Mouse (Mus musculus): ENCODE results near the gene Klf1.
"Not testable (repeated sequence)": the region's sequence is repeated elsewhere in the genome, so short reads cannot be mapped to it uniquely, and the experiment has no call there.

Gene Klf1

DNA sequence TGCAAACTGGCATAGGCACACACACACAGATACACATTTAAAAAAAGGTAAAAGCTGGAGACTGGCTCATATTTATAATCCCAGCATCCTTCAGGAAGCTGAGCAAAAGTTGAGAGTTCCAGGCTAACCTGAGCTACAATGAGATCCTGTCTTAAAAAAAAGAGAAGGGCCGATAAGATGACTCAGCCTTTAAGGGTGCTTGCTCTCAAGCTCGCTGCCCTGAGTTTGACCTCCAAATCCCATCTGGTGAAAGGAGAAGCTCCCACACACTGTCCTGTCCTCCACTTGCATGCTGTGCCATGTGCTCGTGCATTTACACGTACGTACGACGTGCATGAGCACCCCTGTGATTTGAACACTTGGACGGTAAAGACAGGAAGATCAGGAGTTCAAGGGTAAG, 5.8 kb downstream of the Klf1 start:
- DNase-seq (ENCODE audit: low spot score): no peak

DNA sequence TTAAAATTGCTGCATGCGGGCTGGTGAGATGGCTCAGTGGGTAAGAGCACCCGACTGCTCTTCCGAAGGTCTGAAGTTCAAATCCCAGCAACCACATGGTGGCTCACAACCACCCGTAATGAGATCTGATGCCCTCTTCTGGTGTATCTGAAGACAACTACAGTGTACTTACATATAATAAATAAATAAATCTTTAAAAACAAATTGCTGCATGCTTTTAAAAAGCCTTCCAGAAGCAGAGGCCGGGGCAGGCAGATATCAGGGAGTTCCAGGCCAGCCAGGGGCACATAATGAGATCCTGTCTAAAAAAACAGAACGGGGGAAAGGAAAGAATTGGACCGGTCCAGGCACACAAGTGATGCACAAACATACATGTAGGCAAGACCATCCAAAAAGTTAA, 6.3 kb downstream of the Klf1 start:
- not testable (repeated sequence) for DNase-seq (ENCODE audit: low spot score)

DNA sequence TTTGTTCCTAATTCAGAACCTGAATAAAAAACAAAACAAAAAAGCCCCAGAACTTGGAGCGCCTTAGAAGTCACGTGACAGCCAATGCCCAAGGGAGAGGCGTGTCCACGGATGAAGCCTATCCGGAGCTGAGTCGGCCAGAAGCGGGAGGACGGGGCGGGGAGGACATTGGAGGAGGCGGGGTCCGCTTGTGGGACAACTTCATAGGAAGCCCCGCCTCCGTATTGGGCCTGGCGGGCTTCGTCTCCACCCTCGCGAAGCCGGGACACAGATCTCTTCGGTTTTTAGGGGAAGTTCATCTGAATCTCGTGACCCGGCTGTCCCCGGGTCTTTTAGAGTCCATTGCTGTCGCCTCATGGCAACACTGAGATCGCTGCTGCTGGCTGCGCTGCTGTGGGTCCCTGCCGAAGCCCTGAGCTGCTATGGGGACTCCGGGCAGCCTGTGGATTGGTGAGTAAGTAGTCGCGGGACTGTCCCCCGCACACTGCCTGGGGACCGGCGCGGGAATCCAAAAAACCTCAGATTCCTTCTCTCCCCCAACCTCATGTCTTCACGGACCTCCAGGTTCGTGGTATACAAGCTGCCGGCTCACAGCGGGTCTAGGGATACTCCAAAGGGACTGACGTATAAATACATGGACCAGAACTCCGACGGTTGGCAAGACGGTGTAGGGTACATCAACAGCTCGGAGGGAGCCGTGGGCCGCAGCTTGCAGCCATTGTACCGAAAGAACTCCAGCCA, 6.9 kb downstream of the Klf1 start, which contains the start of gene Dnase2a:
Dnase2a (plus strand) TSS at position 140 of the 741 bp plus-strand sequence.
- peak; percentile 92 for DNase-seq (ENCODE audit: low spot score)

DNA sequence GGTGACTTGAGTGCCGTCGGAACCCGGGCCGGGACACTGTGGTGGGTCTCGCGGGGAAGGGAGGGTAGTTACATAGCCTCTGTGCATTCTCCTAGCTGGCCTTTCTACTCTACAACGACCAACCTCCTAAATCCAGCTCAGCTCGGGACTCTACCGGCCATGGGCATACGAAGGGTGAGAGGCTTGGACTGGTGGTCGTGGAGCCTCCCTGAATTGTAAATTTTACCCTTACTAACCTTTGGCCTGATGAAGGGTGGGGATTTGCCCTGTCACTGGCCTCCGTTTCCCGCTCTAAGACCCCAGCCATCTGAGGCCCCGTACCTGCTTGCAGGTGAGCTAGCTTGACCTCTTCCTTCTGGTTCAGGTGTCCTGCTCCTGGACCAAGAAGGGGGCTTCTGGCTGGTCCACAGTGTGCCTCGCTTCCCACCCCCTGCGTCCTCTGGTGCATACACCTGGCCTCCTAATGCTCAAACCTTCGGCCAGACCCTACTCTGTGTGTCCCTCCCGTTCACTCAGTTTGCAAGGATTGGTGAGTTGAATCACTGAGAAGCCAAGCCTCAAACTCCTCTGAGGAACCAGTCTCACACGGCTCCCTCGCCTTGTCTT, 7.5 kb downstream of the Klf1 start:
- no peak for DNase-seq (ENCODE audit: low spot score)

DNA sequence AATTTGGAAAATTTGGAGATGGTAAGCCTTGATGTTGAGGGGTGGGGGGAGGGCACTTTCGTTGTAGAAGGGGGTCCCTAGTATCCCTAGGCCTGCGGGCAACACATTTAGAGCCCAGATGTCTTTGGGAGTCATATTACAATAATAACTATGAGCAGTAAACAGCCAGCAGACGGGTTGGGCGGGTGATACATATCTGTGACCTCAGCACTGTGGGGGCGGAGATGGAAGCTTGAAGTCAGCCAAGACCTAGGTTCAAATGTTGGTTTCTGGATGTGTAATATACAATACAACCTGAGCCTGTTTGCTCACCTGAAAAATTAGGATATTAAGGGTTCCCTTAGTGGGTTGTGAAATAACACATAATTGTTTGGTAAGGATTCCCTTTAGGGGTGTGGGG, 8.2 kb downstream of the Klf1 start:
- DNase-seq (ENCODE audit: low spot score): no peak

DNA sequence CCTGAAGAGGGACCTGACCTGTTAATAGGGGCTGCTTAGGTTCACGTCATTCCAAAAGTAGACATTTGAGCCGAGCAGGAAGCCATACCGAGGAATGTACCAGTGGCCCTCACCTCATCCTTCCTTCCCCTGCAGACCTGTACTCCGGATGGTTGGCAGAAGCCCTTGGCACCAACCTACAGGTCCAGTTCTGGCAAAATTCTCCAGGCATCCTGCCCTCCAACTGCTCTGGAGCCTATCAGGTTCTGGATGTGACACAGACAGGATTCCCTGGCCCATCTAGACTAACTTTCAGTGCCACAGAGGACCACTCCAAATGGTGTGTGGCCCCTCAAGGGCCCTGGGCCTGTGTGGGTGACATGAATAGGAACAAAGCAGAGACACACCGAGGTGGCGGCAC, 8.8 kb downstream of the Klf1 start:
- DNase-seq (ENCODE audit: low spot score): no peak

DNA sequence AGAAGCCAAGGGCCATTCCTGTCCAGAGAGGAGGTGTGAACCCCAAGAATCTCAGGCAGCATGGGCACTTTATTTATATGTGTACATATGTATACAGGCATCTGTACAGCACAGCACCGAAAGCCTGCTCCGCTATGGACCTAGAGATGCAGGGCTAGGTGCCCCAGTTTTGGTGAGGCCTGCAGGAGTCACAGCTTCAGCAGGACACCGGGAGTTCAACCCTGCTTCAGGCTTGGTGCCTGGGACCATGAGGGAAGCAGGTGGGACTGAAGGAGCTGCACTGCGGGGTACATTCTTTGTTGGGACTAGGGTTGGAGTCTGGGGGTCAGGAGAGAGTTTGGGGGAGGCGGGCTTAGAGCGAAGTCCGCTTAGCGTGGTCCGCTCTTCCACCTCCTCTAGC, 10.1 kb downstream of the Klf1 start:
- DNase-seq (ENCODE audit: low spot score): no peak

DNA sequence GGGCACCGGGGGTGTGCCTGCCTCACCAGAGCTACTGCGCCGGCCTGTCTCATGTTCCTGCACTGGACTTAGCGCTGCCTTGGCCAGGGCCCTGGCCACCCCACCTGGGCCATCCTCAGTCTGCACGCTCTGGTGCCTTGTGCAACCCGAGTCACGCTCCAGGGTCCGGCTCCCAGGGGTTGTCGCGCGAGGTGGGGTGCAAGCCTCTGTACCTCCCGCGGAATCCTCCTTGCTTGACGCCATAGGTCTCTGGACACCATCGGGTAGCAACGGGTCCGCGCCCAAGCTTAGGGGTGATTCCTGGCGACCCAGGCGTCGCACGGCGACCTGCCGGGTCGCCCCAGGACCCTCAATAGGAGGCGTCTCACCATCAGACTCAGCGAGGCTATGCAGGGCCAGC, 10.7 kb downstream of the Klf1 start:
- no peak for DNase-seq (ENCODE audit: low spot score)

DNA sequence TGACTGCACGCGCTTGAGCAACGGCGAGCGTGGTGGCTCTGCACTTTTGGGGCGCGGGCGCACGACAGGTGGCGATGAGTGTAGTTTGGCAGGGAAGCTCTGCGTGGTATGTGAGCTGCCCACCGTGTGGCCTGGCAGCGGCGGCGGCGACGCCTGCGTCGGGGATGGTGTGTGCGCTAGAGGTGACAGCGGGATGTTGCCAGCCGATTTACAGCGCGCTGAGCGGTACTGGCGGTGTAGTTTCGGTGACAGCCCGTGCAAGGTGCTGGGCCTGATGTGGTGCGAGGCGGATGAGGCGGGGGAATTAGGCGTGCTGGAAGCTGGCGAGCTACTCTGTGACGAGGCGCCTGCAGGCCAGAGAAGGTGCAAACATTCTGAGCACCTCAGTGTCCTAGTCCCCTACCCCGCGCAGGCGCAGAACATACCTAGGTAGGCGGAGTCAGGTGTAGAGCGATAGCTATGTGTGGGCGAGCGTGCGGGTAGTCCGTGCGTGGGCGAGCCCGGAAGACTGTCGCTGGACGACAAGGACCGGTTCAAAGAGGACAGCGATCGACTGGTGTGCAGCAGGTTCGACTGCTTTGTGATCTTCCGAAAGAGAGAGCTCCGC, 11.3 kb downstream of the Klf1 start:
- DNase-seq (ENCODE audit: low spot score): peak; percentile 68

DNA sequence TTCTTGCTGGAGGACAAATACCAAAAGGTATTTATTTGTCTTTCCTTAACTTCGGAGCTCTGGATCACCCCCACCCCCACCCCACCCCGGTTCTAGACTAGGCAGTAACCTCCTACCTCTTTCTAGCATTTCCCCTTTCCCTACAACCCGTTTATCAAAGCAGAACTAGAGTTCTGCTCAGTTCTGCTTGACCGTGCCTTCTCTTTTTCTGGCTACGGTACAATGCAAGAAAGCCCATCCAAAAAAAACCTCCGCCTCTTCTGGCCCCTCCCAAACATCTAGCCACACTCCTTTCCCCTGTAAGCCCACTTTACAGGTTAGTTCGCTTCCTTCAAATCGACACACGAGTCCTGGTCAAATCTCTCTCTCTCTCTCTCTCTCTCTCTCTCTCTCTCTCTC, 11.8 kb downstream of the Klf1 start:
- no peak for DNase-seq (ENCODE audit: low spot score)

DNA sequence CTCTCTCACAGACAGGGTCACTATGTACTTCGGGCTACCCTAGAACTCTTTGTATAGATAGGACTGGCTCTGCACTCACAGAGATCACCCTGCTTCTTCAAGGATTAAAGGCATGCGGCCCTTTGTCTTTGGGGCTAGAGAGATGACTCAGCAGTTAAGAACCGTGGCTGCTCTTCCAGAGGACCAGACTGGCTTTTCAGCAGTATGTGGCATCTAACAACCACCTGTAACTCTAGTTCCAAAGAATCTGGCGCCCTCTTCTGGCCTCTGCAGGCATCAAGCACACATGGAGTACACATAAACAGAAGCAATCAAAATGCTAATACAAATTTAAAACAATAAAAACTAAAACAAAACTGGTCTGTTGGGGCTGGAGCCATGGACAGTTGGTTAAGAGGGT, 12.2 kb downstream of the Klf1 start:
- DNase-seq (ENCODE audit: low spot score): no peak

DNA sequence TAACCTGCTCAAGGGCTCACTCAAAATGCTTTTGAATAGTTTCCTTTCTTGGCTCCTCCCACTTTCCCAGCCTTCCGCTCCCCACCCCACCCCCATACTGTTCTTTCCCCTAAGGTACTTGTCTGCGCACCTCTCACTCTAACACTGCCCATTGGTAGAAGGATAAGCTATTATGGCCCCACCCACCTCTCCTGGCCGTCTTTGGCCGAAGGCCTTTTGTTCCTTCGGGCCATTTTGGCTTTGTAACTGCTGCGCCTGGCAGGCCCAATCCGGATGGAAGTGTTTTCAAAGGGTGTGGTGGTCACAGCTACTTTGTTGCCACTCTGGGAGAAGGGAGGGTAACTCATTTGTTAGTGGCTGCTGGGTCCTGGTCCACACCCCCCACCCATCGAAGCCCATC, 13.5 kb downstream of the Klf1 start:
- DNase-seq (ENCODE audit: low spot score): no peak

DNA sequence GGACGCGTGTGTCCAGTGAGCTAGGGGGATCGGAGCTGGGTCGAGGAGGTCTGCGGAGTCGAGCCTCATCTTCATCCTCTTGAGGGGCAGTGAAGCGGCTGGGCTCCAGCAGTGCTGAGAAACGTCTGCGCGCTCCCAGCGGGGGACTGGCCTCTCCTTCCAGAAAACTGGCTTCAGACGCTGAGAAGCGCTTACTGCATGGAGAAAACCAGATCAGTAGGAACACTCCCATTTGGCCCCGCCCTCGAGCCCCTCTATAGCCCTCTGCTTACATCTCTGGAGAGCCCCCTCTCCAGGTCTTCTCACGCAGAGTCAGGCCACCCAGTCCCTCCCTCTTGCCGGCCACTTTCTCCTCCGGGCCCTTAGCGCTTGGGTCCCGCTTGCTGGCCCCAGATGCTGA, 16.1 kb downstream of the Klf1 start:
- no peak for DNase-seq (ENCODE audit: low spot score)

DNA sequence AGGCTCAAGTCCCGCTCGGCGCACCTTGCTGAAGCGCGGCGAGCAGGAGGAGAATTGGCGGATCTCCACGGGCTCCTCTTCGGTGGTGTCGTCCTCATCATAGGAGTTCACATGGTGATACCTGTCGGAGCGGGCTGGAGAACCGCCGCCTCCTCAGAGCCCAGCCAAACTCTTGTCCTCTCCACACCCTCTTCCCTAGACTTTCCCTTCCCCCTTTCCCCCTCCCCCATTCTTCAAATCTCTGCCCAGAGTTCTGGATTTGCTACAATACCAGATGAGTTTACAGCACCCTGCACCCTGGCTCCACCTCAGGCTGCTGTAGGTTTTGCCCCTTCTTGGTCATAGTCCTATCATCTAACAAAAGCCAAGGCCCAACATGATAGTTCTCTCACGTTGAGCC, 16.9 kb downstream of the Klf1 start:
- no peak for DNase-seq (ENCODE audit: low spot score)

DNA sequence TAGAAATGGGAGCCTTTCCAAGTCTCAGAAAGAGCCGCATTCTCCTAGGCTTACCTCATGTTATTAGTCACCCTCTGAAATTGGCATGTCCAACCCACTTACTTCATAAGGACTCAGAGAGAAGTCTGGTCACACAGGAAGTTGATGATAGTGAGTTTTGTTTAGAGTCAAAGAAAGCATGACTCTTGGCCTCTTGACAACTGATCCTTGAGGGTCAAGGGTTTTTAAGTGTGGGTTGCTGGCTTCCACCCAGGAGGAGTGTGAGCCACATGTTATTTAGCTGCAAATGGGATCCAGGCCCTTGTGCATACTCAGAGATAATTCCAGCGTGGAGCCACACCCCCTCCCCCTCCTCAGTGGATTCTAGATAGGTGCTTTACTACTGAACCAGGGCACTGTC, 19.9 kb downstream of the Klf1 start:
- DNase-seq (ENCODE audit: low spot score): no peak

DNA sequence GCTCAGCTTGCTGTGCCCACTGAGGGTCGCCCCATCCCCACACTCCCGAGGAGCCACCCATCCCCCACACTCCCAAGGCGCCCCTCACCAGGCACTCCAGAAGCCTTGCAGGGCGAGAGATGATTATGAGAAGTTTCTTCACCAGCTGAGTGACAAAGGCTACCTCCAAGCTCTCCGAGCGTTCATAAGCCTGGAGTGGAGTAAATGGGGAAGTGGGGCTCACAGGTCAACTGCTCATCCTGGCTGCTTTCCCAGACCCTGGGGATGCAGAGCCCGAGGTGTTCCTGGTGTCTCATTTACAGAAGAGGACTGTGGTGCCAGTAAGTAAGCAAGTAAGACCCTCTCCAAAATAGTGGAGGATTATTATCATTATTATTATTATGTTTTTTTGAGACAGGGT, 23.8 kb downstream of the Klf1 start:
- no peak for DNase-seq (ENCODE audit: low spot score)

DNA sequence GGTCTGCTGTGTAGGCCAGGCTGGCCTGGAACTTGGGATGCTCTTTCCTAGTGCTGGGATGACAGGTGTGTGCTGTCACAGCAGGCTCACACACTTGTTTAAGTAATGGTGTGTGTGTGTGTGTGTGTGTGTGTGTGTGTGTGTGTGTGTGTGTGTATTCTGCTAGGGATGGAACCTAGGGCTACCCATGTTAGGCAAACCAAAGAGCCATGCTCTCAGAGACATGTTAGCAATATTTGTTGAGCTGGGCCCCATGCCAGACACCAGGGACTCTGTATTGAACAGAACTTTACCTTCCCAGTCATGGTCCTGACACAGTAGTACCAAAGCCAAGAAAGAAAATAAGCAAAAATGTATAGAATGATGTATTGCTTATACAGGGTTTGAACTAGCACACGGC, 25.8 kb downstream of the Klf1 start:
- DNase-seq (ENCODE audit: low spot score): no peak

DNA sequence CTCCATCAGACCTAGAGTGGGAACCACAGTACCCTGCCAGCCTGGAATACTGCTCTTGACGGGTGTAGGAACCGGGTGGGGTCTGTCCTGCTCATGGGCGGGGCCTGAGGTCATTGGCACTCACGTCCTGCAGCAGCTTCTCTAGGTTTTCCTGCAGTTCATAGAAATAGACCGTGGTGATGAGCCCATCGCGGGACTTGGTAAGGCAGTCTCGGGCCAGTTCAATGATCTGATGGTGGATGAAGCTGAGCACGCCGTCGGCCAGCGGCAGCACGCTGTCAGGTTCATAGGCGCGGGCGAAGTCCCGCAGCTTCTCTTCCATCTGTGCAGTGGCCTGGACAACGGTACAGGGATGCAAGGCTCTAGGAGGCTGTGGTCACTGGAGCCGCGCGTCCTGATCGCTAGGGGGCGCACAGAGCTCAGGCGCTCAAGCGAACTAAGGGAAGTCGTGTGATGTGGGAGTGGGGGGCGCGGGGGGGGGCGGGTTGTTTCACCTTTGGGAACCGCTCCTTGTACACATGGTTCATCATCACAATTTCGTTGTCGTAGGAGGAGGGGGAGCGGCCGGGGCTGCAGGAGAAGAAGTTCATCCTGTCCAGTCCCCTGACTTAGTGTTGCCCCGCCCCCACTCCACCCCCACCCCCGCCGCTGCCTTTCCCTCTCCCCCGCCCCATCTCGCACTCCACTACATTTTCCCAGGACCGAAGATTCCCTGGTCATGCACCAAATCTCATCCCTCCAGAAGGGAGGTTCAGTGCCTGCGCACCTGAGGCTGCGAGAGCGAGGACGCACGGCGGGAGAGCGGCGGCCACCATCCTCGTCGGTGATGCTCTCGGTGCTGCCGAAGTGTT, 27.0 kb downstream of the Klf1 start:
- peak; percentile 65 for DNase-seq (ENCODE audit: low spot score)

DNA sequence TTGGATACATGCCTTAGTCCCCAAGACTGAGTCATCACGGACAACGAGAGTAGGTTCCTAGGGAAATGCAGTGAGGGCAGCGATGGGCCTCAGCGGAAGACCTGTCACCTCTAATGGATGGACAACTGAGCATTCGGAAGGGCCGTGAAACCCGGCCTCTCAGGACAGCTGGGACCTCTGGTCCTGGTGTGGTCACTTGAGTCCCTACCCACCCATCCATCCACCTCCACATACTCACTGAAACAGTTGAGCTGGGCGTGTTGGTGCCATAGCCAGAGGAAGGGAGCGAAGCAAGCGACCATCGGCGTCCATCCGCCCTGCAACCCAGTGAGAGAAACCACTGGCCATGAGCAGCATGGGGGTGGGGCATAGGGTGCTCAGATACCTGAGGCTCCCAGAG, 28.9 kb downstream of the Klf1 start:
- DNase-seq (ENCODE audit: low spot score): no peak

DNA sequence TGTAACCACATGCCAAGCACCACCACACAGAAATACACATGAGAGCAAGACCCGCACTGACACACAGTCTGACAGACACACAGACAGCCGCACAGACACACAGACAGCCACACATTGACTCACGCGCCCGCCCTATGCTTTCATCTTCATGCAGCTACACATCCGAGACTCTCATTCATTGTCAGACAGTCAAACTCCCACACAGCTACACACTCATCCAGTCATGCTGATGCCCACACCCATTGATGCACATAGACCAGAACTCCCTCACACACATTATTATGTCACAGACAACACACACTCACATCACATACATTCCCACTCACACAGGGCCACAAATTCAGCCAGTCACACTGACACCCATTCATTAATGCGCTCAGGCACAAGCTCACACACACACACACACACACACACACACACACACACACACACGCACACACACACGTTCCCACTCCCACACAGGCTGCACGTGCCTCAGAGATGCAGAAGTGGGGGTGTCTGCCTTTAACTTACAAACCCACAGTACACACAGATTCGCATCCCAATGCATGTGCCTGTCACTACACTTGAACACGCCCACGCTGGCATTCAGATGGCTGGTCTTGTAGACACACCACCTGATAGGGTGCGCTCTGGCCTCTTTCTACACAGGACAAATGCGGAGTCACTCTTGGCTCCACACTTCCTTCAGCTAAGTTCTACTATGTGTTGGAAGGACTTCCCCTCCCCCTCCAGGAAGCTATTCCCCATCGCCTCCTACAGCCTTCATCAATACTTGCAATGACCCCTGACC, 32.2 kb downstream of the Klf1 start:
- no peak for DNase-seq (ENCODE audit: low spot score)

DNA sequence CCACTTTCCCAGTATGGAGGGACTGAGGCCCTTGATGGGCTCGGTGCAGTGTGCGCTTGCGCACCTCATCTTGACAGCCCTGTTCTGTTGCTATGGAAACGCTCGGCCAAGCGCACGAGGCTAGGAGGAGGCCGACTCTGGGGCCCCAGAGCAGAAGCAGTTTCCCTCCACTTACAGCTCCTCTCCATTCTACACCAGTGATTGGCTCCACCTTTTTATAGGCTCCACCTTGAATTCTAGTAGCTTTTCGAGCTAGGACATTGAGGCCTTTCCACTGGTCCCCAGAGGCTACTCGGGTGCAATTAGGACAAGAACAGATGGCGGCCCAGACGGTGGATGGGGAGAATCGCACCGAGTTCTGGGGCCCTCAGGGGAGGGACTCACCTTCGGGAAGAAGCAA, 33.1 kb downstream of the Klf1 start:
- DNase-seq (ENCODE audit: low spot score): no peak

DNA sequence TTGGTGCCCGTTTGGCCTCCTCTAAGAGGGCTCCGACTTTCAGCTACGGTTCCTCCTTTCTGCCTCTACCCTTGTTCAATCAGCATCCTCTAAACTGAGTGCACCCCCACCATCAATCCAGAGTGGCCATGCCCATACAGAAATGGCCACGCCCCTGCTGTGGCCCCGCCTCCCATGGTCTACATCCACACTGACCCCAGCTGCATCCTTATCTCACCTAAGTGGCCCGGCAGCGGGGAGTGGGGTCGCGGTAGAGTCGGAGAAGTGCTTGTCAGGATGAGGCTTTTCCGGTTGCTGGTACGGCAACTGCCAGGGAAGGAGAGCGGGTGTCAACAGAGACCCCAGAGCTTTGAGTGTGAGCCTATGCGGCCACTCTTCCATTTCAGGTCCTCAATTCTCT, 33.8 kb downstream of the Klf1 start:
- DNase-seq (ENCODE audit: low spot score): no peak
